Mouse (Mus musculus): Measurements from ENCODE around the gene Trappc10.
A peak's percentile ranks its signal among the peaks of the same experiment; 100 is the strongest.

Trappc10 gene

GRCm38 (mm10) chr10:78258142-78258675 lies 13.8 kb upstream of the Trappc10 start:
- no peak for DNase-seq (ENCODE audit: low spot score)

- DNase-seq (ENCODE audit: low spot score): peak; percentile 82
Measured at GRCm38 (mm10) chr10:78255646-78256059, 11.2 kb upstream of the Trappc10 start.

GRCm38 (mm10) chr10:78247206-78247605 lies 2.8 kb upstream of the Trappc10 start:
- DNase-seq (ENCODE audit: low spot score): no peak

GRCm38 (mm10) chr10:78246725-78247124 lies 2.3 kb upstream of the Trappc10 start:
- no peak for DNase-seq (ENCODE audit: low spot score)

DNA sequence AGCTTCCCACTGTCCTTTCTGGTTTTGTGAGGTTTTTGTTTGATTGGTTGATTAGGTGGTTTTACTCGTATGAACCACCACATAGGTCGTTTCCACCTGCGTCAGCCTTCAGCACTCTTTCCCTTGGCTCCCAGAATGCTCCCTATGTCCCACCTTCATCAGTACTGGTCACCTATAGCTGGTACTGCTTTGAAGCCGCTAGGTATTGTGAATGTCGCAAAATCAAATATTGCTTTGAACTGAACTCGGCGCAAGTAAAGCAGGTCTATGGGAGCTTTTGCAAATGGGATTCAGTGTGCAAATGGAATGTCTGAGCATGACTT lies 745 bp upstream of the Trappc10 start:
- no peak for DNase-seq (ENCODE audit: low spot score)

GRCm38 (mm10) chr10:78244058-78244437 lies 393 bp downstream of the Trappc10 start:
- DNase-seq (ENCODE audit: low spot score): peak; percentile 40

DNA sequence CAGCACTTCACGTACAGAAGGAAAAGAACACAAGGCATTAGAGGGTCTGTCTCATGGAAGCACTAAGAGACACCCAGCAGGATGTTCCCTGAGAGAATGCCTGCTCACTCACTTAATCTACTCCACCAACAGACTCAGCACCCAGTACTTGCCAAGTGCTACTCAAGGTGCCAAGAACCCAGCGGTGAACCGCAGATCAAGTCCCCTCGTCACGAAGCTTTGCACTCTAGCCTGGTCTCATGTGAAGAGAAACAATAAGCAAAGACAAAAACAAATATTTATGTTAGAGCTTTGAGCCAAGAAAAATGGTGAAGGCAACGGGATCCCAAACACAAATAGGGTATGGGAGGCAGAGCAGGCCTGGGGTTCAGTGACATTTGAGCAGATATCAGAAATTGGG lies 5.5 kb downstream of the Trappc10 start:
- peak; percentile 70 for DNase-seq (ENCODE audit: low spot score)

DNA sequence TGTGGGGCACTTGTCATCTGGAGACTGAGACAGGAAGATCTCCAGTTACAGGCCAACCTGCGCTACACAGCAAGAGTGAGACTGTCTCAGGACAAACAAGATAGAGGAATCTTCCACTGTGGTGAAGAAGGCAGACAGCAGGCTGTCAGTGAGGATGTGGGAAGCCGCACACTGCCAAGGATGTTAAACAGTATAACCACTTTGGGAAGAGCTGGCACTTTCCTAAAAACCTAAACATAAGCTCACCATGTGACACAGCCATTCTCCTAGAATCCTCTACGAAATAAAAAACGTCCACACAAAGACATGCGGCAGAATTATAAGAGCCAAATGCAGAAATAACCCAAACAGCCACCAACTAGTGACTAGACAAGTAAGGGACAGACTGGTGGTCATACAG lies 6.1 kb downstream of the Trappc10 start:
- no peak for DNase-seq (ENCODE audit: low spot score)

GRCm38 (mm10) chr10:78237809-78238208 lies 6.6 kb downstream of the Trappc10 start:
- no peak for DNase-seq (ENCODE audit: low spot score)

DNA sequence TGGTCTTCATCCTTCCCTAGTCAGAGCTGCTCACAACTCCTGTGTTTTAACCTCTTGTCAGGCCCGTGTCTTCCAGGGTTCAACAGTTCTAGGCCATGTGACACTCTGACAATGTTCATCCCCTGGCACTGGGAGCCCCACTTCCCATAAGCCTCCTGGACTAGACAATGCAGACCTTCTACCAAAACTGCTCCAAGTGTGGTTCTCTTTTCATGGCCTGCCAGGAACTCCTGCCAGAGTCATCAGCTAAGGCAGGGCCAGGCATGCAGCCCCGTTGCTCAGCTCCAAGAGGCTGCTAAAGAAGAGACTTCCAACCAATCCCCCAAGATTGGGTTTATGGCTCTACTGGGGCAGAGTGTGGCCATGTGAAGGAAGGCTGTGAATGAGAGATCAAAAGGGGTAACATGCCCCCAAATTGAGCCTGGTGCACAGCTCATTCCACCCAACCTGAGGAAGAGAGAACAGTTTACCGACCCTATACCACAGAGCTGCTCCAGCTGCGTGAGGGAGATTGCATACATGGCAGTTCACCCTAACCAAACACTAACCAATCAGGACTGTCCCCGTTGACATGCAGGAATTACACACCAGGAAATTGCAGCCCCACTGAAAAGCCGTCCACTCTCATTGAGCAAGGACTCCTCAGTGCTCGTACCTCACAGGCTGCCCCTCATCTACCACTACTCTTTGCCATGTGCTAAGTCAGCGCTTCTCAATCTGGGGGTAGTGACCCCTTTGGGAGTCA lies 7.4 kb downstream of the Trappc10 start:
- DNase-seq (ENCODE audit: low spot score): peak; percentile 23

- peak; percentile 44 for DNase-seq (ENCODE audit: low spot score)
Measured at GRCm38 (mm10) chr10:78233756-78234155, 10.7 kb downstream of the Trappc10 start.

GRCm38 (mm10) chr10:78233161-78233560 lies 11.3 kb downstream of the Trappc10 start:
- no peak for DNase-seq (ENCODE audit: low spot score)

DNA sequence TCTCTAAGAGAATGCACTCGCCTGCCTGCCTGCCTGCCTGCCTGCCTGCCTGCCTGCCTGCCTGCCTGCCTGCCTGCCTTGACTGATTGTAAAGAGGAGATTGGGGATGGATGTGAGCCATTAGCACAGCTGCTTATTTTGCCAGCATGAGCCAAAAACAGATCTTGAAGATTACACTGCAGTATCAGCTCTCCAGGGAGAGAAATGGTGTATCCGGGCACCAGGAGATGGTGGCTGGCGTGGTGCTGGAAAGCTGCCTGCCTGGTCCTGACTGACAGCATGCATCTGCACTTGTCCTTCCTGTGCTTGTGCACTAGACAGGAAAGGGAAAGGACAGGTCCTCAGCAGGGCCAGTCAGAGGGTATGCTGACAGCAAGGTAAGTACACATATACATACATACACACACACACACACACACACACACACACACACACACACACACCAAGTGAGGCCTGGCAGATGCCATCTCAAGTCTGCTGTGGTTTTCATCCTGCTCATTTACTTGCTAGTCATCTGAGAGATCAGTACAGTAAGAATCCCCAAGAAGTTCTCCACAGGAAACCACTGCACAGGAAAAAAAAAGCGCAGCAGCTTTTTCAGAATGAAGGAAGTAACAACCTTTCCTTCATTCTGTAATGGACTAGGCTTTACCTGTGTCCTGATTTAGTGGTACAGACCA lies 12.0 kb downstream of the Trappc10 start:
- no peak for DNase-seq (ENCODE audit: low spot score)

DNA sequence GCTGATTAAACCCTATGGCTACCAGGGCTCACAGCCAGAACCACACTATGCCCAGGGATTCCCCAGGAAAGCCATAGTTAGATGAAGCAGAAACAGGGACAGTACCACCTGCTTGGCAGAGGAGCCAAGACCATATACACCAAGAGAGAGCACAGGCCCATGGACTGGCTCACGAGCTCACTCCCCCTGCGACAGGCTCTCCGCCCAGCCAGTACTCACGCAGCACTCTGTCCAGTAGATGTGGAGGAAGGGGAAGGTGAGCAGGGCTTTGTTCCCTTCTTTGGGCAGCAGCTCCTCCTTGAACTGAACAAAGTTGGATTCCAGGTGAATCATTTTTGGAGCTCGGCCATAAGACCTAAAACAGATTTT lies 15.9 kb downstream of the Trappc10 start:
- no peak for DNase-seq (ENCODE audit: low spot score)

DNA sequence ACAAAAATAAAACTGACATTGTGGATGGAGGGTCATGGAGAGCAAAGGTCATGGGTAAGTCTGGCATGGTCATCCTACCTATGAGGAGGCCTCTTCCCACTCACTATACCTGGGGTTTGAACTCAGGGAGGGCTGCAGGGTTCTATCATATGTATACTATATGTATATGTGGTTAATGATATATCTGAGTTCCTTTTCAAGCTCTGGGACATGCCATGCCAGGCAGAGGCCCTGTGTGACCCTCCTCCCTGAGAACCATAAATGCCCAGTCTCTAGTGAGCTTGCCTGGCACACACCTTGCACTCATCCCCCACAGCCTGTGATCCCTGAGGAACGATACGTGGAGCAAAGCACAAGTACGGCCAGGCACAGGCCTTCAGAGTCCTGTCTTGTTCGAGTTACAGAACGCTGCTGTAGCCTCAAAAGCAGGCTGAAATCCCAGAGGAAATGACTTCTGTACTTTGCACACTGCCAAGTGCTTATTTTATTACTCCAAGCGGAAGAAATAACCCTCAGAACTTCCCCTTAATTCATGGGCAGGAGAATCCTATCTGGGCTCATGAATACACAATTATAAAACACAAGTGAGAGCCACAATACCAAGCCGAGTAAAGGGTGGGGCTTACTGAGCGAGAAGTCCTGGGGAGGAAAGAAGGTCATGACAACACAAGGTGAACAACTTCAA lies 16.4 kb downstream of the Trappc10 start:
- peak; percentile 13 for DNase-seq (ENCODE audit: low spot score)

- DNase-seq (ENCODE audit: low spot score): no peak
Measured at GRCm38 (mm10) chr10:78224136-78224535, 20.3 kb downstream of the Trappc10 start.

GRCm38 (mm10) chr10:78222908-78223307 lies 21.5 kb downstream of the Trappc10 start:
- DNase-seq (ENCODE audit: low spot score): peak; percentile 36

DNA sequence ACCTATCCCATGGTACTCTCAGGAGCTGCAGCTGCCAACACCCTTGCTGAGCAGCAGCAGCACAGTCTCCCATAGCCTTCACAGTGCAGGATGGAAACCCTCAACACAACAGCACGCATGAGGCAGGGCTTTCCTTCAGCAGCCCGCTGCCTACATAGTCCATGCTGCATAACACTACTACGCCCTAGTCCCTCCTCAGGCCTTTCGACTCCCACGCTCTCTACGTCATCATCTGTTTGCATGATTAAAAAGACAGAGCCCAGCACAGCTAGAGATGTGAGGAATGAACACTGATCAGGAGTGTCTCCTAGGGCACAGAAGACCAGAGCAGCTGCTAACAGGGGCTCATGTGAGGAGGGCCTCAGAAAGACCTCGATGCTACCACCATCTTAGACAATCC lies 23.1 kb downstream of the Trappc10 start:
- DNase-seq (ENCODE audit: low spot score): no peak

- no peak for DNase-seq (ENCODE audit: low spot score)
Measured at GRCm38 (mm10) chr10:78219528-78219927, 24.9 kb downstream of the Trappc10 start.

GRCm38 (mm10) chr10:78218576-78218975 lies 25.9 kb downstream of the Trappc10 start:
- DNase-seq (ENCODE audit: low spot score): no peak

DNA sequence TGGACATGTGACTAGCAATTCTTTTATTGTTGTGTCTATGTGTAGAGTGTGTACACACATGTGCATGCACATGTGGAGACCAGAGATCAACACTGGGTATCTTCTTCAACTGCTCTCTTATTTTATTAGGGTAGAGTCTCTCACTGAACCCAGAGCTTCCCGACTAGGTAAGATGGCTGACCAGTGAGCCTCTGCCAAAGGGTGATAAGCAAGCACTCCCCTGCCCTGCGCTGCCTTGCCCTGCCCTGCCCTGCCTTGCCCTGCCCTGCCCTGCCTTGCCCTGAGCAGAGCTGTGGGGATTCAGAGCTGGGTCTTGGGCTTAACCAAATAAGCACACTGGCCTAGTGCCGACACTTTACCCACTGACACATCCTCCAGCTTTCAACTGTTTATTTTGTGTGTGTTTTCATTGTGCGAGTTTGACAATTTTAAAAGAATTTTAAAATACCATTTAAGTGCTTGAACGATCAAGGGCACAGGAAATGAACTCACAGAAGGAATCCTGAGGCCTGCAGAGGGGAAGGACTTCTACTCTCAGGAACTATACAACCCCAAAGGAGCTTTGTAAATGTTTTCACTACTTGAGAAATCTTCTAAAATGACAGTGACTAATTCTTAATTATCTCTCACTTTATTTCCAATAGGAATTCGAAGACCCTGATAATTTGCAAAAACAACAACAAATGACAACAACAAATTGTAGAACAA lies 27.9 kb downstream of the Trappc10 start:
- DNase-seq (ENCODE audit: low spot score): no peak

GRCm38 (mm10) chr10:78214371-78214770 lies 30.1 kb downstream of the Trappc10 start:
- DNase-seq (ENCODE audit: low spot score): no peak
